Mouse (Mus musculus) MN1 (cell line): ENCODE measurements around the gene Klhl2.

ENCODE experiments used
- DNase-seq: peaks from one replicate; pipeline ENCODE4 v3.0.0-alpha.2; 2016; ENCODE audit warnings: low spot score

The Klhl2 gene

GRCm38 (mm10) chr8:64767047-64767446, 82.8 kb downstream of the Klhl2 start:
- DNase-seq: no peak

GRCm38 (mm10) chr8:64764075-64764474, 85.7 kb downstream of the Klhl2 start:
- DNase-seq: no peak

- no peak for DNase-seq
These were observed 87.1 kb downstream of the Klhl2 start for GRCm38 (mm10) chr8:64762751-64763150.

- DNase-seq: no peak
These were observed 88.4 kb downstream of the Klhl2 start for GRCm38 (mm10) chr8:64761430-64761829.

- DNase-seq: no peak
These were observed 91.9 kb downstream of the Klhl2 start for GRCm38 (mm10) chr8:64757956-64758355.

GRCm38 (mm10) chr8:64746215-64747058, 103.4 kb downstream of the Klhl2 start:
- no peak for DNase-seq

- DNase-seq: no peak
These were observed 109.1 kb downstream of the Klhl2 start for GRCm38 (mm10) chr8:64740547-64741211.

GRCm38 (mm10) chr8:64738916-64739315, 110.9 kb downstream of the Klhl2 start:
- no peak for DNase-seq

GRCm38 (mm10) chr8:64736767-64737323, 113.0 kb downstream of the Klhl2 start:
- no peak for DNase-seq

- no peak for DNase-seq
These were observed 114.7 kb downstream of the Klhl2 start for GRCm38 (mm10) chr8:64735161-64735560.

- DNase-seq: peak; percentile 100
These were observed 116.4 kb downstream of the Klhl2 start, which contains the start of gene Msmo1 for GRCm38 (mm10) chr8:64733271-64733943. Gene Msmo1, minus strand, starts transcription at chr8:64733792.

- no peak for DNase-seq
These were observed 117.2 kb downstream of the Klhl2 start for GRCm38 (mm10) chr8:64732596-64732995.

GRCm38 (mm10) chr8:64728156-64728555, 121.7 kb downstream of the Klhl2 start:
- DNase-seq: no peak

- peak; percentile 22 for DNase-seq
These were observed 123.6 kb downstream of the Klhl2 start for GRCm38 (mm10) chr8:64726190-64726695.

- DNase-seq: no peak
These were observed 126.6 kb downstream of the Klhl2 start for GRCm38 (mm10) chr8:64723206-64723605.

- DNase-seq: no peak
These were observed 131.9 kb downstream of the Klhl2 start for GRCm38 (mm10) chr8:64717868-64718267.

GRCm38 (mm10) chr8:64712499-64712898, 137.3 kb downstream of the Klhl2 start:
- DNase-seq: no peak

GRCm38 (mm10) chr8:64711544-64711943, 138.3 kb downstream of the Klhl2 start:
- DNase-seq: no peak

GRCm38 (mm10) chr8:64707481-64707880, 142.3 kb downstream of the Klhl2 start:
- DNase-seq: no peak

GRCm38 (mm10) chr8:64703191-64703590, 146.6 kb downstream of the Klhl2 start:
- no peak for DNase-seq

- DNase-seq: peak; percentile 88
These were observed 157.1 kb downstream of the Klhl2 start, which contains the start of gene Cpe for GRCm38 (mm10) chr8:64692651-64693201. Gene Cpe, minus strand, starts transcription at chr8:64693054.
